Mouse (Mus musculus): Measurements from ENCODE around the gene Sdc1.

GRCm38 (mm10) chr12:8840782-8841325, 69.7 kb downstream of the Sdc1 start:
- TF ChIP-seq CTCF (conservative IDR thresholded peaks at IDR 0.05; ENCODE audit: low read length) (no peak), POU5F1 (IDR thresholded peaks at IDR 0.05; ENCODE audit: borderline replicate concordance, low read length) (no peak), NANOG (IDR thresholded peaks at IDR 0.05; ENCODE audit: borderline replicate concordance, low read length) (no peak)
